Mouse (Mus musculus): ENCODE measurements at regions not wholly inside any gene's neighbourhood (a gene's known extent, or its start where the extent isn't known, plus 50 kb on each side); places are given as distances from the start of the nearest gene placed in this dataset.

- TF ChIP-seq CTCF (IDR thresholded peaks at IDR 0.05; ENCODE audit: extremely low read depth, insufficient read depth, low read length) = no peak
- TF ChIP-seq POLR2A (IDR thresholded peaks at IDR 0.05; ENCODE audit: extremely low read depth, insufficient read depth, low read length) = no peak
These were observed 285.1 kb upstream of the Cdh5 start for GRCm38 (mm10) chr8:103816101-103816894.
